Mouse (Mus musculus) embryonic facial prominence, embryonic 12.5 days (tissue): ENCODE measurements around the gene A630023A22Rik. TPM values are rescaled to one million over a fixed set of nuclear protein-coding genes. Genes with fewer than 3 reads are reported as not detected.

ENCODE experiments used
- ATAC-seq: fragments of 200-750 bp; cut with Nextera tagmentation; 2 replicates; pipeline ENCODE4 v1.8.0; 2017; ENCODE audit not compliant: insufficient number of reproducible peaks, insufficient read depth, low FRiP score, low TSS enrichment
- H3K27ac ChIP-seq: fragments of 300-500 bp; sonication (generic); 2 replicates; pipeline ENCODE4 v1.5.1; 2016; ENCODE audit warnings: mild to moderate bottlenecking
- H3K27me3 ChIP-seq: fragments of 300-500 bp; sonication (generic); 2 replicates; pipeline ENCODE4 v1.6.1; 2016; ENCODE audit warnings: mild to moderate bottlenecking, moderate library complexity
- H3K36me3 ChIP-seq: fragments of 300-500 bp; sonication (generic); 2 replicates; pipeline ENCODE4 v1.6.1; 2016; ENCODE audit warnings: mild to moderate bottlenecking
- H3K4me1 ChIP-seq: fragments of 300-500 bp; sonication (generic); 2 replicates; pipeline ENCODE4 v1.6.1; 2016
- H3K4me2 ChIP-seq: fragments of 300-500 bp; sonication (generic); replicated peaks from 2 replicates; pipeline ENCODE4 v1.6.1; 2016; ENCODE audit warnings: mild to moderate bottlenecking, moderate library complexity
- H3K4me3 ChIP-seq: fragments of 300-500 bp; sonication (generic); 2 replicates; pipeline ENCODE4 v1.5.1; 2016; ENCODE audit warnings: mild to moderate bottlenecking
- H3K9ac ChIP-seq: fragments of 300-500 bp; sonication (generic); 2 replicates; pipeline ENCODE4 v1.6.1; 2016; ENCODE audit warnings: mild to moderate bottlenecking, moderate library complexity
- H3K9me3 ChIP-seq: fragments of 300-500 bp; sonication (generic); 2 replicates; pipeline ENCODE4 v1.6.1; 2016; ENCODE audit warnings: mild to moderate bottlenecking, moderate library complexity
- WGBS: fragments of 180-500 bp; shearing (Covaris S2); methylation state at CpG from one replicate; pipeline ENCODE4 v1.1.7; 2016; 5-methylcytosine and 5-hydroxymethylcytosine counted together
- polyA plus RNA-seq: library from polyadenylated mRNA; unstranded; fragments of >200 nt; fragmentation: Nextera tagmentation; extraction: Ambion mirVana; gene quantifications from 2 replicates; pipeline ENCODE4 v1.2.1, GENCODE M21; 2016

A630023A22Rik gene
- polyA plus RNA-seq, 1 experiment from 2014 or later = not detected

- WGBS = 88% methylated on average over 2 of the region's 2 CpGs
- Histone ChIP-seq H3K27ac (no peak overlapping the region), H3K9ac (no peak overlapping the region), H3K4me3 (no peak overlapping the region), H3K36me3 (no peaks in the 10 kb centered on the region), H3K27me3 (no peaks in the 10 kb centered on the region), H3K9me3 (no peaks in the 10 kb centered on the region), H3K4me1 (no peaks in the 10 kb centered on the region), H3K4me2 (no peak overlapping the region)
- ATAC-seq = no peak
Observed at GRCm38 (mm10) chr14:34016938-34017337, 85.6 kb downstream of the A630023A22Rik start.

- WGBS = 90% methylated on average over 4 of the region's 4 CpGs
- no peak within 1 kb of the TSS for H3K27ac ChIP-seq
- H3K9me3 ChIP-seq = no peaks in the 10 kb centered on the region
- H3K4me1 ChIP-seq = no peaks in the 10 kb centered on the region
- H3K9ac ChIP-seq = no peak within 1 kb of the TSS
- no peaks in the 10 kb centered on the region for H3K27me3 ChIP-seq
- H3K36me3 ChIP-seq = no peaks in the 10 kb centered on the region
- no peak within 1 kb of the TSS for H3K4me3 ChIP-seq
- H3K4me2 ChIP-seq = no peak within 1 kb of the TSS
- ATAC-seq = no peak
Observed at GRCm38 (mm10) chr14:34016381-34016780, 86.2 kb downstream of the A630023A22Rik start, which contains the start of gene Gm5460. Gene Gm5460, plus strand, starts transcription at chr14:34016758.

- H3K9me3 ChIP-seq = no peaks in the 10 kb centered on the region
- ATAC-seq = no peak
- 85% methylated on average over 3 of the region's 3 CpGs for WGBS
- no peak within 1 kb of the TSS for H3K27ac ChIP-seq
- H3K4me3 ChIP-seq = no peak within 1 kb of the TSS
- H3K36me3 ChIP-seq = no peaks in the 10 kb centered on the region
- no peaks in the 10 kb centered on the region for H3K27me3 ChIP-seq
- H3K9ac ChIP-seq = no peak within 1 kb of the TSS
- no peaks in the 10 kb centered on the region for H3K4me1 ChIP-seq
- H3K4me2 ChIP-seq = no peak within 1 kb of the TSS
Observed at GRCm38 (mm10) chr14:34015063-34015462, 87.5 kb downstream of the A630023A22Rik start, which contains the start of gene Gm30083. Gene Gm30083, minus strand, starts transcription at chr14:34015182.

GRCm38 (mm10) chr14:34002358-34002757 lies 100.2 kb downstream of the A630023A22Rik start:
- Histone ChIP-seq H3K9ac (no peak overlapping the region), H3K27me3 (peaks cover 3% of the 10 kb centered on the region; the same call in 1 of the 2 replicates), H3K36me3 (no peaks in the 10 kb centered on the region), H3K4me2 (no peak overlapping the region), H3K4me3 (no peak overlapping the region), H3K9me3 (no peaks in the 10 kb centered on the region), H3K4me1 (0 out of 2 replicates have a peak, but pooled peaks cover 3% of the 10 kb centered on the region), H3K27ac (no peak overlapping the region)
- WGBS = 86% methylated on average over 5 of the region's 5 CpGs
- no peak for ATAC-seq

GRCm38 (mm10) chr14:34001445-34001844 lies 101.1 kb downstream of the A630023A22Rik start:
- Histone ChIP-seq H3K9me3 (no peaks in the 10 kb centered on the region), H3K9ac (no peak overlapping the region), H3K4me3 (no peak overlapping the region), H3K27me3 (peaks cover 3% of the 10 kb centered on the region; the same call in 1 of the 2 replicates), H3K4me2 (no peak overlapping the region), H3K36me3 (no peaks in the 10 kb centered on the region), H3K4me1 (0 out of 2 replicates have a peak, but pooled peaks cover 3% of the 10 kb centered on the region), H3K27ac (no peak overlapping the region)
- ATAC-seq = no peak

Other genes with a start within 250 kb of the A630023A22Rik start
- 18.6 and 20.6 TPM in 2 replicates for gene Gdf10, start 179.2 kb downstream of the A630023A22Rik start, polyA plus RNA-seq
- gene Gdf2, start 161.7 kb downstream of the A630023A22Rik start, polyA plus RNA-seq = not detected in 2 replicates
- gene Rbp3, start 148.8 kb downstream of the A630023A22Rik start, polyA plus RNA-seq = 0.05 and 0.09 TPM in 2 replicates
- 0.43 and 0.59 TPM in 2 replicates for gene Zfp488, start 124.0 kb downstream of the A630023A22Rik start, polyA plus RNA-seq
- not detected in 2 replicates for gene Gm30083, start 87.6 kb downstream of the A630023A22Rik start, polyA plus RNA-seq
- gene Gm5460, start 86.0 kb downstream of the A630023A22Rik start, polyA plus RNA-seq = not detected in 2 replicates
- not detected in 2 replicates for gene Antxrl, start 50.0 kb downstream of the A630023A22Rik start, polyA plus RNA-seq
- gene Anxa8, start 16.8 kb downstream of the A630023A22Rik start, polyA plus RNA-seq = 6.8 and 7.9 TPM in 2 replicates
- 0.15 and 0.18 TPM in 2 replicates for gene Npy4r, start 49.7 kb upstream of the A630023A22Rik start, polyA plus RNA-seq
- 1.9 and 2.1 TPM in 2 replicates for gene Gprin2, start 98.9 kb upstream of the A630023A22Rik start, polyA plus RNA-seq
- 0.18 and 0.23 TPM in 2 replicates for gene Syt15, start 116.8 kb upstream of the A630023A22Rik start, polyA plus RNA-seq
- gene Shld2, start 207.7 kb upstream of the A630023A22Rik start, polyA plus RNA-seq = 17.0 and 17.9 TPM in 2 replicates
- 102 and 103 TPM in 2 replicates for gene Glud1, start 208.0 kb upstream of the A630023A22Rik start, polyA plus RNA-seq